Mouse (Mus musculus) kidney, adult 2 months (tissue): ENCODE data around the gene Ugt1a9.

Experiments used
- CTCF ChIP-seq: fragments of 200-500 bp; conservative IDR thresholded peaks from 2 replicates; pipeline ENCODE4 v1.5.1; 2011; ENCODE audit warnings: low read depth, mild to moderate bottlenecking, control low read depth, low read length, moderate library complexity, mixed read lengths; ENCODE audit not compliant: insufficient read depth, insufficient read length
- POLR2A ChIP-seq: fragments of 200-500 bp; IDR thresholded peaks from one replicate; pipeline ENCODE4 v1.6.1; 2011; ENCODE audit warnings: low read depth, low read length, control low read depth

DNA sequence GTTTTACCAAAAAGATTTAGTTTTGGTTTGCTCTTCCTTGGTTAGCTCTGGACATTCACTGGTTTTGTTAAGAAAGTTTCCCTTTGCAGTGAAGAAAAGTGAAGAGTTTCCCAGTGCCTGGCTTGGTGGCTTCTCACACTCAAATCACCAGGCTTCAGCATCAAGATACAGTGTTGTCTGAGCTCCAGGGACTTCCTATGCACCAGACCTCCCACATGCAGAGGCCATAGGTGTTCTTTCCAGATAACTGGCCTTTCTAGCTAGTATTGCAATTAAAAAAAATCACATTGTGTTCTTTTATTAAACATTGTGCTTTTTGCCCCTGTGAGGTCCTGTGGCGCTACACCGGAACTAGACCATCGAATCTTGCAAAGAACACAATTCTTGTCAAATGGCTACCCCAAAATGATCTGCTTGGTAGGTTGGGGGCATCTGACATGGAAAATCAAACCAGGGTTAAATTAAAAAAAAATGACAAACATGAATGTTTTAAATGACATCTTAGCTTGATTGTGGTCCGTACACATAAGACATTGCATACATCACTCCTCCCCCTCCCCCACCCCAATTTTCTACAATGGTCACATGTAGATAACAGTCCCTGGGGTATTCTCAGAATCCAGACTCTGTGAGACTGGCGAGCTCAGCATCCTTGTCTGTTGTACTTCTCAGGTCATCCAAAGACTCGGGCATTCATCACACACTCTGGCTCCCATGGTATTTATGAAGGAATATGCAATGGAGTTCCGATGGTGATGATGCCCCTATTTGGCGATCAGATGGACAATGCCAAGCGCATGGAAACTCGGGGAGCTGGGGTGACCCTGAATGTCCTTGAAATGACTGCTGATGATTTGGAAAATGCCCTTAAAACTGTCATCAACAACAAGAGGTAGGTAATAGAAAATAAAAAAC, 145.1 kb downstream of the Ugt1a9 start:
- TF ChIP-seq CTCF = no peak
- TF ChIP-seq POLR2A = no peak
